Mouse (Mus musculus): ENCODE measurements at regions not wholly inside any gene's neighbourhood (a gene's known extent, or its start where the extent isn't known, plus 50 kb on each side); places are given as distances from the start of the nearest gene placed in this dataset.

DNA sequence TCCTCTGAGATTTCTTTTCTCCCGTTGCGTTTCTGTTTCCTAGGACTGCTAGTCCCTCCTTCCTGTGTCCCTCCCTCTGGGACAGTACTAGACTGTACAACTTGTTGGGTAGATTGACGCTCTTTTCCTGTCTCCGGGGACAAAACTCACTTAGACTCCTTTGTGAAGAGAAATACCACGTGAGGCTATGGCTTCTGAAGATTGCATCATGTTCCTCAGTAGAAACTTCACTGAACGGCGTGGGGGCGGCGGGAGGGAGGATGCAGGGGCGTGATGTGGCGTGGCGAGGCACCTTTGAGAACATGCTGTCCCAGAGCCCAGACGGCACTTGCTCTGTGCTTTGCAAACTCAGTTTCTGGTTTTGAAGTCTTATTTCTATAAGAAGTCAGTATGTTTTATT is 78.5 kb downstream of the Spata18 start:
- Histone ChIP-seq H3K27me3 (ENCODE audit: insufficient read depth, low read length) (no peaks in the 10 kb centered on the region), H3K4me1 (ENCODE audit: insufficient read depth, low read length) (no peaks in the 10 kb centered on the region), H3K27ac (ENCODE audit: low read depth, low read length) (no peak overlapping the region), H3K36me3 (ENCODE audit: insufficient read depth, low read length) (no peaks in the 10 kb centered on the region), H3K9me3 (ENCODE audit: low read length) (no peaks in the 10 kb centered on the region), H3K9ac (replicated peaks; ENCODE audit: low read length, poor library complexity, severe bottlenecking) (no peak overlapping the region), H3K4me3 (ENCODE audit: low read depth, low read length) (no peak overlapping the region), H3K4me2 (ENCODE audit: low read depth, low read length, poor library complexity, severe bottlenecking) (no peak overlapping the region)
- DNase-seq (ENCODE audit: low spot score) (no peak), ATAC-seq (ENCODE audit: low FRiP score) (no peak)
- WGBS: 89% methylated on average over 13 of the region's 13 CpGs
- no peak for TF ChIP-seq CTCF (IDR thresholded peaks at IDR 0.05)

DNA sequence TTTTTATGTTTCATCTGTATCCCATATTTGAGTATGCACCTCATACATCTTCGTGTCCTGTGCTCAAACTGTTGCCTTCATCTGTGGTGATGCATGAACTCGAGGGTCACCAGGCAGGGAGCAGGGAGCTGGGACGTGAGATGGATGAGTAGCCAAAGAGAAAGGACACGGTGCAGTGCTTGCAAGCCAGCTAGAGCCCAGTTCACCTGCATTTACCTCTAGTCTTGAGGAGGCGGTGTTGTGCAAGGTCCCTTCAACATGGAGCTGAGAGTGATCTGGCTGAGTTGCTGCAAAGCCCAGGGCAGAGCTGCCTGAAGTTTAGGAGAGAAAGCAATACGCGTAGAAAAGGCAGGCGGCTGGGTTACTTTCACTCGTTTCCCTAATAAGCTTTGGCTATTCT is 80.2 kb downstream of the Spata18 start:
- Histone ChIP-seq H3K36me3 (ENCODE audit: insufficient read depth, low read length) (no peaks in the 10 kb centered on the region), H3K4me2 (ENCODE audit: low read depth, low read length, poor library complexity, severe bottlenecking) (no peak overlapping the region), H3K9me3 (ENCODE audit: low read length) (no peaks in the 10 kb centered on the region), H3K9ac (replicated peaks; ENCODE audit: low read length, poor library complexity, severe bottlenecking) (no peak overlapping the region), H3K4me3 (ENCODE audit: low read depth, low read length) (no peak overlapping the region), H3K4me1 (ENCODE audit: insufficient read depth, low read length) (no peaks in the 10 kb centered on the region), H3K27me3 (ENCODE audit: insufficient read depth, low read length) (no peaks in the 10 kb centered on the region), H3K27ac (ENCODE audit: low read depth, low read length) (no peak overlapping the region)
- WGBS: 66% methylated on average over 9 of the region's 9 CpGs
- no peak for ATAC-seq (ENCODE audit: low FRiP score)
- TF ChIP-seq CTCF (IDR thresholded peaks at IDR 0.05): no peak
- DNase-seq (ENCODE audit: low spot score): no peak

DNA sequence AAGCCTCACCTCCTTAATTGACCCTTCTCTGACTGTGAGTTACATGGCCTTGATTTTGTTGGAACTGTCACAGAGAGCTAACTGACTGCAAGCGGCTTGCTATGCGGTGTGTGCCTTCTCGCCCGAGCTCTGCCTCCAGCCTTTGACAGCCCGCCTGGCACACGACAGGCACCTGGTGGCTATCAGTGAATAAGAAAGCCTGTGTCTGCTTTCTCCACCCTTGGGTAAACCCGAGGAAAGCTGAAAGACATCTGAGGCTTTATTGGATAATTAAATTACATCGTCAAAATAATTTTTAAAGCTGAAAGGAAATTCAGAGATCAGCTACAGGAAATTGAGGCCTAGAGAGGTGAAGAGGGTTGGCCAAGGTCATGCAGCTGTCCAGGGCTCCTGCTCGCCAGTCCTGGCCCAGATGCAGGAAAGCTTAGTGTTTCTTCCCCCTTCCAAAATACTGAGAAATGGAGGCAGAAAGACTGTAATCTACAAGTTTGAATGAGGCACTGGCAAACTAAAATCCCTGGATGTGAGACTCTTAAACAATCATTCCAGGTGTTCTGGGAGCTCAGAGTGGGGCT is 80.9 kb downstream of the Spata18 start:
- no peak for ATAC-seq (ENCODE audit: low FRiP score)
- 50% methylated on average over 9 of the region's 9 CpGs for WGBS
- Histone ChIP-seq H3K27ac (ENCODE audit: low read depth, low read length) (no peak overlapping the region), H3K9me3 (ENCODE audit: low read length) (no peaks in the 10 kb centered on the region), H3K4me2 (ENCODE audit: low read depth, low read length, poor library complexity, severe bottlenecking) (no peak overlapping the region), H3K9ac (replicated peaks; ENCODE audit: low read length, poor library complexity, severe bottlenecking) (no peak overlapping the region), H3K36me3 (ENCODE audit: insufficient read depth, low read length) (no peaks in the 10 kb centered on the region), H3K4me3 (ENCODE audit: low read depth, low read length) (no peak overlapping the region), H3K4me1 (ENCODE audit: insufficient read depth, low read length) (no peaks in the 10 kb centered on the region), H3K27me3 (ENCODE audit: insufficient read depth, low read length) (no peaks in the 10 kb centered on the region)
- no peak for TF ChIP-seq CTCF (IDR thresholded peaks at IDR 0.05)
- DNase-seq (ENCODE audit: low spot score): no peak

DNA sequence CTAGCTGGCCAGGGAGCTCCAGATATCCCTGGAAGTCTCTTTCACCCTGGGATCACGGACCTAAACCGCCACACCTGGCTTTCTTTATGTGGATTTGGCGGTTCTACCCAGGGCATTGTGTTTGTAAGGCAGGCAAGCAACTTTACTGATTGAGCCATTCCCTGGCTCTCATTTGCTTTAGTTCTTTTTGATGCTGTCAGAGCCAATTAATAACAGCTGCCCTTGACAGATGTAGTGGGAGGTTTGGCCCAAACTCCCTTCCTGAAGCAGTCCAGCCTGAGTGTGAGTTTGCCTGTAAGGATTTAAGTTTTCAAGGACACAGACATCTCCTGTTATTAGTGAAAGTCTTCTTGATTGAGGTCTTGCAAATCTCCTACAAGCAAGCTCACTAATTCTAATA is 89.6 kb downstream of the Spata18 start:
- Histone ChIP-seq H3K27me3 (ENCODE audit: insufficient read depth, low read length) (no peaks in the 10 kb centered on the region), H3K4me1 (ENCODE audit: insufficient read depth, low read length) (no peaks in the 10 kb centered on the region), H3K27ac (ENCODE audit: low read depth, low read length) (no peak overlapping the region), H3K9ac (replicated peaks; ENCODE audit: low read length, poor library complexity, severe bottlenecking) (no peak overlapping the region), H3K36me3 (ENCODE audit: insufficient read depth, low read length) (no peaks in the 10 kb centered on the region), H3K4me3 (ENCODE audit: low read depth, low read length) (no peak overlapping the region), H3K9me3 (ENCODE audit: low read length) (no peaks in the 10 kb centered on the region), H3K4me2 (ENCODE audit: low read depth, low read length, poor library complexity, severe bottlenecking) (no peak overlapping the region)
- 54% methylated on average over 3 of the region's 3 CpGs for WGBS
- DNase-seq (ENCODE audit: low spot score): no peak
- TF ChIP-seq CTCF (IDR thresholded peaks at IDR 0.05): no peak
- no peak for ATAC-seq (ENCODE audit: low FRiP score)

DNA sequence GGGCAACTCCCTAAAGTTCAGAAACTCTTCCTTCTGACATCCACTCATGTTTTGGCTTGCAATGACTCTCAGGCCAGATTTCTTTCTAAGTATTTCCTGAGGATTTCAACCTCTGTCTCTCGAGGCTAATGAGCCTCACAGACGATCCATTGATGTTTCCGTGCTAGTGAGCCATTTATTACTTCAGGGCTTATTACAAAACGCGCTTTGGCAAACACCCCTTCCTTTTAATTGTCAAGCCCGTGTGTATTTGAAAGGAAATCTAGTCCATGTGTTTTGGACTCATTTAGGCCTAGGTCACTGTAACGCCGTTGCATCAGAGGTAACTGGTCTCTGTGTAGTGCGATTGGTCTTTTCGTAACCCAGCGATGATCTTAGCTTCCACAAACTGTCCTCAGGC is 90.3 kb downstream of the Spata18 start:
- ATAC-seq (ENCODE audit: low FRiP score) (no peak), DNase-seq (ENCODE audit: low spot score) (no peak)
- no peak overlapping the region for H3K27ac ChIP-seq (ENCODE audit: low read depth, low read length)
- no peak overlapping the region for H3K9ac ChIP-seq (replicated peaks; ENCODE audit: low read length, poor library complexity, severe bottlenecking)
- WGBS: 92% methylated on average over 11 of the region's 11 CpGs
- no peaks in the 10 kb centered on the region for H3K9me3 ChIP-seq (ENCODE audit: low read length)
- no peaks in the 10 kb centered on the region for H3K36me3 ChIP-seq (ENCODE audit: insufficient read depth, low read length)
- no peak overlapping the region for H3K4me3 ChIP-seq (ENCODE audit: low read depth, low read length)
- H3K4me1 ChIP-seq (ENCODE audit: insufficient read depth, low read length): no peaks in the 10 kb centered on the region
- H3K27me3 ChIP-seq (ENCODE audit: insufficient read depth, low read length): no peaks in the 10 kb centered on the region
- TF ChIP-seq CTCF (IDR thresholded peaks at IDR 0.05): no peak
- no peak overlapping the region for H3K4me2 ChIP-seq (ENCODE audit: low read depth, low read length, poor library complexity, severe bottlenecking)

DNA sequence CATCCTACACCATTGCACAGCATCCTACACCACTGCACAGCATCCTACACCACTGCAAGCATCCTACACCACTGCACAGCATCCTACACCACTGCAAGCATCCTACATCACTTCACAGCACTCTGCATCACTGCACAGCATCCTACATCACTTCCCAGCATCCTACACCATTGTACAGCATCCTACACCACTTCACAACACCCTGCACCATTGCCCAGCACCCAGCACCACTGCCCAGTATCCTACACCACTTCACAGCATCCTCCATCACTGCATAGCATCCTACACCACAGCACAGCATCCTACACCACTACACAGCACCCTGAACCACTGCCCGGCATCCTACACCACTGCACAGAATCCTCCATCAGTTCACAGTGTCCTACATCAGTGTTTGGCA is 92.8 kb downstream of the Spata18 start:
- no peaks in the 10 kb centered on the region for H3K27me3 ChIP-seq (ENCODE audit: insufficient read depth, low read length)
- H3K4me3 ChIP-seq (ENCODE audit: low read depth, low read length): no peak overlapping the region
- H3K4me2 ChIP-seq (ENCODE audit: low read depth, low read length, poor library complexity, severe bottlenecking): no peak overlapping the region
- 96% methylated on average over 1 of the region's 1 CpGs for WGBS
- H3K9ac ChIP-seq (replicated peaks; ENCODE audit: low read length, poor library complexity, severe bottlenecking): no peak overlapping the region
- H3K27ac ChIP-seq (ENCODE audit: low read depth, low read length): no peak overlapping the region
- H3K36me3 ChIP-seq (ENCODE audit: insufficient read depth, low read length): no peaks in the 10 kb centered on the region
- no peak for TF ChIP-seq CTCF (IDR thresholded peaks at IDR 0.05)
- DNase-seq (ENCODE audit: low spot score) (no peak), ATAC-seq (ENCODE audit: low FRiP score) (no peak)
- H3K9me3 ChIP-seq (ENCODE audit: low read length): no peaks in the 10 kb centered on the region
- no peaks in the 10 kb centered on the region for H3K4me1 ChIP-seq (ENCODE audit: insufficient read depth, low read length)
